Mouse (Mus musculus): Measurements from ENCODE around the gene Prg2. TPM values are rescaled to one million over a fixed set of nuclear protein-coding genes. Genes with fewer than 3 reads are reported as not detected.

Gene Prg2
- polyA plus RNA-seq, 1 experiment from 2014 or later, result not detected

GRCm38 (mm10) chr2:84964111-84964801 lies 16.0 kb upstream of the Prg2 start:
- Histone ChIP-seq H3K9ac (no peak overlapping the region), H3K27me3 (no peaks in the 10 kb centered on the region), H3K27ac (no peak overlapping the region), H3K4me1 (no peaks in the 10 kb centered on the region), H3K9me3 (replicated peaks) (no peaks in the 10 kb centered on the region), H3K36me3 (ENCODE audit: poor library complexity, severe bottlenecking) (no peaks in the 10 kb centered on the region), H3K4me3 (no peak overlapping the region), H3K4me2 (no peak overlapping the region)
- no peak for ATAC-seq
- 94% methylated on average over 7 of the region's 7 CpGs for WGBS

GRCm38 (mm10) chr2:84967318-84967991 lies 12.8 kb upstream of the Prg2 start:
- 92% methylated on average over 5 of the region's 5 CpGs for WGBS
- no peak overlapping the region for H3K4me3 ChIP-seq
- no peak overlapping the region for H3K9ac ChIP-seq
- H3K4me2 ChIP-seq, result no peak overlapping the region
- no peak overlapping the region for H3K27ac ChIP-seq
- ATAC-seq, result no peak
- no peaks in the 10 kb centered on the region for H3K9me3 ChIP-seq (replicated peaks)
- H3K4me1 ChIP-seq, result no peaks in the 10 kb centered on the region
- no peaks in the 10 kb centered on the region for H3K27me3 ChIP-seq
- H3K36me3 ChIP-seq (ENCODE audit: poor library complexity, severe bottlenecking), result no peaks in the 10 kb centered on the region

GRCm38 (mm10) chr2:84975580-84975979 lies 4.7 kb upstream of the Prg2 start:
- Histone ChIP-seq H3K4me1 (no peaks in the 10 kb centered on the region), H3K27me3 (no peaks in the 10 kb centered on the region), H3K27ac (no peak overlapping the region), H3K36me3 (ENCODE audit: poor library complexity, severe bottlenecking) (no peaks in the 10 kb centered on the region), H3K9me3 (replicated peaks) (no peaks in the 10 kb centered on the region), H3K9ac (no peak overlapping the region), H3K4me3 (no peak overlapping the region), H3K4me2 (no peak overlapping the region)
- no peak for ATAC-seq
- 98% methylated on average over 2 of the region's 2 CpGs for WGBS

- H3K4me1 ChIP-seq, result no peaks in the 10 kb centered on the region
Observed at GRCm38 (mm10) chr2:84987930-84988329, 7.7 kb downstream of the Prg2 start, which contains the start of gene Prg3. TSS of gene Prg3 (plus strand) at chr2:84988215.

GRCm38 (mm10) chr2:84996376-84996775 lies 16.1 kb downstream of the Prg2 start:
- H3K36me3 ChIP-seq (ENCODE audit: poor library complexity, severe bottlenecking), result no peaks in the 10 kb centered on the region
- H3K4me1 ChIP-seq, result no peaks in the 10 kb centered on the region
- no peaks in the 10 kb centered on the region for H3K27me3 ChIP-seq
- H3K4me2 ChIP-seq, result no peak overlapping the region
- H3K27ac ChIP-seq, result no peak overlapping the region
- H3K4me3 ChIP-seq, result no peak overlapping the region
- no peaks in the 10 kb centered on the region for H3K9me3 ChIP-seq (replicated peaks)
- ATAC-seq, result no peak
- no peak overlapping the region for H3K9ac ChIP-seq
- WGBS, result 93% methylated on average over 2 of the region's 2 CpGs

More at GRCm38 (mm10) chr2:84987930-84988329, 7.7 kb downstream of the Prg2 start, which contains the start of gene Prg3:
- Histone ChIP-seq H3K36me3 (ENCODE audit: poor library complexity, severe bottlenecking) (no peaks in the 10 kb centered on the region), H3K27me3 (no peaks in the 10 kb centered on the region), H3K9me3 (replicated peaks) (no peaks in the 10 kb centered on the region), H3K4me2 (no peak within 1 kb of the TSS), H3K9ac (no peak within 1 kb of the TSS), H3K4me3 (no peak within 1 kb of the TSS), H3K27ac (no peak within 1 kb of the TSS)
- ATAC-seq, result no peak
- WGBS, result 81% methylated on average over 1 of the region's 1 CpGs

GRCm38 (mm10) chr2:84999486-85000181 lies 19.4 kb downstream of the Prg2 start:
- H3K9ac ChIP-seq, result no peak overlapping the region
- H3K27me3 ChIP-seq, result no peaks in the 10 kb centered on the region
- no peaks in the 10 kb centered on the region for H3K9me3 ChIP-seq (replicated peaks)
- no peak overlapping the region for H3K4me3 ChIP-seq
- no peaks in the 10 kb centered on the region for H3K4me1 ChIP-seq
- no peak overlapping the region for H3K27ac ChIP-seq
- H3K36me3 ChIP-seq (ENCODE audit: poor library complexity, severe bottlenecking), result no peaks in the 10 kb centered on the region
- no peak overlapping the region for H3K4me2 ChIP-seq
- no peak for ATAC-seq
- 81% methylated on average over 3 of the region's 3 CpGs for WGBS

- H3K4me2 ChIP-seq, result no peak overlapping the region
- no peaks in the 10 kb centered on the region for H3K27me3 ChIP-seq
- H3K9ac ChIP-seq, result no peak overlapping the region
- WGBS, result 70% methylated on average over 13 of the region's 13 CpGs
- H3K4me3 ChIP-seq, result no peak overlapping the region
- no peaks in the 10 kb centered on the region for H3K4me1 ChIP-seq
- no peak overlapping the region for H3K27ac ChIP-seq
- no peaks in the 10 kb centered on the region for H3K36me3 ChIP-seq (ENCODE audit: poor library complexity, severe bottlenecking)
- no peak for ATAC-seq
- no peaks in the 10 kb centered on the region for H3K9me3 ChIP-seq (replicated peaks)
Observed at GRCm38 (mm10) chr2:85001497-85001896, 21.2 kb downstream of the Prg2 start.

GRCm38 (mm10) chr2:85002575-85002974 lies 22.3 kb downstream of the Prg2 start:
- 85% methylated on average over 8 of the region's 8 CpGs for WGBS
- Histone ChIP-seq H3K27me3 (no peaks in the 10 kb centered on the region), H3K4me1 (no peaks in the 10 kb centered on the region), H3K9me3 (replicated peaks) (no peaks in the 10 kb centered on the region), H3K36me3 (ENCODE audit: poor library complexity, severe bottlenecking) (no peaks in the 10 kb centered on the region), H3K27ac (no peak overlapping the region), H3K4me3 (no peak overlapping the region), H3K4me2 (no peak overlapping the region), H3K9ac (no peak overlapping the region)
- ATAC-seq, result no peak

GRCm38 (mm10) chr2:85004341-85004740 lies 24.1 kb downstream of the Prg2 start:
- Histone ChIP-seq H3K27ac (no peak overlapping the region), H3K4me2 (no peak overlapping the region), H3K4me1 (no peaks in the 10 kb centered on the region), H3K4me3 (no peak overlapping the region), H3K27me3 (no peaks in the 10 kb centered on the region), H3K9ac (no peak overlapping the region), H3K36me3 (ENCODE audit: poor library complexity, severe bottlenecking) (no peaks in the 10 kb centered on the region), H3K9me3 (replicated peaks) (no peaks in the 10 kb centered on the region)
- ATAC-seq, result no peak
- 85% methylated on average over 4 of the region's 4 CpGs for WGBS

GRCm38 (mm10) chr2:85006600-85006999 lies 26.3 kb downstream of the Prg2 start:
- no peak overlapping the region for H3K4me2 ChIP-seq
- no peaks in the 10 kb centered on the region for H3K36me3 ChIP-seq (ENCODE audit: poor library complexity, severe bottlenecking)
- no peak overlapping the region for H3K27ac ChIP-seq
- 74% methylated on average over 7 of the region's 7 CpGs for WGBS
- no peak overlapping the region for H3K9ac ChIP-seq
- H3K4me1 ChIP-seq, result no peaks in the 10 kb centered on the region
- no peak overlapping the region for H3K4me3 ChIP-seq
- ATAC-seq, result no peak
- H3K27me3 ChIP-seq, result no peaks in the 10 kb centered on the region
- H3K9me3 ChIP-seq (replicated peaks), result no peaks in the 10 kb centered on the region

GRCm38 (mm10) chr2:85007729-85008128 lies 27.5 kb downstream of the Prg2 start:
- H3K9ac ChIP-seq, result no peak overlapping the region
- H3K4me2 ChIP-seq, result no peak overlapping the region
- H3K9me3 ChIP-seq (replicated peaks), result no peaks in the 10 kb centered on the region
- WGBS, result 20% methylated on average over 4 of the region's 4 CpGs
- H3K27ac ChIP-seq, result no peak overlapping the region
- no peak overlapping the region for H3K4me3 ChIP-seq
- no peaks in the 10 kb centered on the region for H3K27me3 ChIP-seq
- no peaks in the 10 kb centered on the region for H3K4me1 ChIP-seq
- no peaks in the 10 kb centered on the region for H3K36me3 ChIP-seq (ENCODE audit: poor library complexity, severe bottlenecking)
- peak; percentile 60; the same call in 1 of the 2 replicates for ATAC-seq

- ATAC-seq, result no peak
- 98% methylated on average over 2 of the region's 2 CpGs for WGBS
Observed at GRCm38 (mm10) chr2:85009212-85009611, 29.0 kb downstream of the Prg2 start.

More at GRCm38 (mm10) chr2:85009212-85009611, 29.0 kb downstream of the Prg2 start:
- Histone ChIP-seq H3K27me3 (no peaks in the 10 kb centered on the region), H3K27ac (no peak overlapping the region), H3K4me1 (no peaks in the 10 kb centered on the region), H3K36me3 (ENCODE audit: poor library complexity, severe bottlenecking) (no peaks in the 10 kb centered on the region), H3K4me2 (no peak overlapping the region), H3K4me3 (no peak overlapping the region), H3K9me3 (replicated peaks) (no peaks in the 10 kb centered on the region), H3K9ac (no peak overlapping the region)
